Mouse (Mus musculus) bone marrow macrophage, adult 2 months (primary cell): Measurements from ENCODE around the gene Kif13a.

Experiments
- CTCF ChIP-seq: IDR thresholded peaks from 2 replicates; pipeline ENCODE4 v1.5.1; 2012; ENCODE audit warnings: low read depth, mild to moderate bottlenecking, low read length, moderate library complexity
- POLR2A ChIP-seq: IDR thresholded peaks from 2 replicates; pipeline ENCODE4 v1.6.1; 2012; ENCODE audit warnings: mild to moderate bottlenecking, low read depth, low read length, borderline replicate concordance

GRCm38 (mm10) chr13:46907115-46907514, 22.6 kb downstream of the Kif13a start:
- TF ChIP-seq CTCF (no peak), POLR2A (no peak)
